Mouse (Mus musculus): Measurements from ENCODE around the gene Ttc25.
"Not testable (repeated sequence)": the region's sequence is repeated elsewhere in the genome, so short reads cannot be mapped to it uniquely, and the experiment has no call there.

Ttc25 gene

GRCm38 (mm10) chr11:100574708-100575483 is 29.5 kb downstream of the Ttc25 start, which contains the start of gene Cnp:
Cnp (plus strand) TSS chr11:100574904.
- DNase-seq, result peak; percentile 82

- peak; percentile 88 for DNase-seq
These were observed 30.1 kb downstream of the Ttc25 start for GRCm38 (mm10) chr11:100575484-100575855.

- DNase-seq, result peak; percentile 14
These were observed 30.8 kb downstream of the Ttc25 start for GRCm38 (mm10) chr11:100576256-100576655.

GRCm38 (mm10) chr11:100577852-100578599 is 32.6 kb downstream of the Ttc25 start:
- DNase-seq, result no peak

- DNase-seq, result no peak
These were observed 33.9 kb downstream of the Ttc25 start for GRCm38 (mm10) chr11:100579116-100579799.

GRCm38 (mm10) chr11:100580275-100580674 is 34.9 kb downstream of the Ttc25 start:
- DNase-seq, result no peak

GRCm38 (mm10) chr11:100581756-100582155 is 36.3 kb downstream of the Ttc25 start:
- DNase-seq, result peak; percentile 44

GRCm38 (mm10) chr11:100582413-100582812 is 37.0 kb downstream of the Ttc25 start:
- DNase-seq, result not testable (repeated sequence)

GRCm38 (mm10) chr11:100582836-100583235 is 37.4 kb downstream of the Ttc25 start:
- DNase-seq, result no peak

GRCm38 (mm10) chr11:100584561-100584961 is 39.2 kb downstream of the Ttc25 start:
- DNase-seq, result no peak

GRCm38 (mm10) chr11:100585148-100585547 is 39.7 kb downstream of the Ttc25 start:
- no peak for DNase-seq

- DNase-seq, result no peak
These were observed 43.1 kb downstream of the Ttc25 start for GRCm38 (mm10) chr11:100588462-100588861.

- DNase-seq, result no peak
These were observed 47.1 kb downstream of the Ttc25 start for GRCm38 (mm10) chr11:100592346-100593046.

- no peak for DNase-seq
These were observed 49.2 kb downstream of the Ttc25 start for GRCm38 (mm10) chr11:100594608-100595007.

- DNase-seq, result no peak
These were observed 50.1 kb downstream of the Ttc25 start for GRCm38 (mm10) chr11:100595533-100595932.

GRCm38 (mm10) chr11:100598074-100598473 is 52.7 kb downstream of the Ttc25 start:
- no peak for DNase-seq

- DNase-seq, result no peak
These were observed 56.0 kb downstream of the Ttc25 start for GRCm38 (mm10) chr11:100601372-100601771.

GRCm38 (mm10) chr11:100603155-100603554 is 57.7 kb downstream of the Ttc25 start:
- no peak for DNase-seq

GRCm38 (mm10) chr11:100603813-100604212 is 58.4 kb downstream of the Ttc25 start:
- DNase-seq, result peak; percentile 15

- no peak for DNase-seq
These were observed 59.1 kb downstream of the Ttc25 start for GRCm38 (mm10) chr11:100604321-100605005.

GRCm38 (mm10) chr11:100605451-100605850 is 60.0 kb downstream of the Ttc25 start:
- DNase-seq, result peak; percentile 45

GRCm38 (mm10) chr11:100607121-100607520 is 61.7 kb downstream of the Ttc25 start:
- no peak for DNase-seq
